Mouse (Mus musculus) G1E (cell line): ENCODE data around the gene Cyfip2. TPM values are rescaled to one million over a fixed set of nuclear protein-coding genes. Genes with fewer than 3 reads are reported as not detected.

Experiments used
- ATAC-seq: 2 replicates; pipeline ENCODE4 v1.8.0; 2016; ENCODE audit warnings: mild to moderate bottlenecking; ENCODE audit not compliant: insufficient number of reproducible peaks, poor library complexity, low FRiP score, severe bottlenecking; ENCODE audit errors: extremely low read depth
- DNase-seq: peaks from one replicate; pipeline ENCODE4 v3.0.0; 2012; ENCODE audit warnings: low spot score
- H3K27me3 ChIP-seq: 2 replicates; pipeline ENCODE4 v1.6.1; 2012; ENCODE audit warnings: mild to moderate bottlenecking, low read length, inconsistent platforms; ENCODE audit not compliant: insufficient read depth
- H3K36me3 ChIP-seq: replicated peaks from 2 replicates; pipeline ENCODE3; 2012; ENCODE audit warnings: mild to moderate bottlenecking, inconsistent platforms
- H3K4me1 ChIP-seq: 2 replicates; pipeline ENCODE4 v1.6.1; 2012; ENCODE audit warnings: low read depth, low read length, inconsistent platforms, mixed read lengths; ENCODE audit not compliant: insufficient read depth
- H3K4me3 ChIP-seq: 2 replicates; pipeline ENCODE4 v1.5.1; 2012; ENCODE audit warnings: low read depth, mild to moderate bottlenecking, inconsistent platforms, low read length, moderate library complexity, mixed read lengths
- H3K9me3 ChIP-seq: replicated peaks from 2 replicates; pipeline ENCODE4 v1.6.1; 2012; ENCODE audit warnings: inconsistent platforms
- CTCF ChIP-seq: IDR thresholded peaks from 2 replicates; pipeline ENCODE4 v1.5.1; 2012; ENCODE audit warnings: low read depth, low read length, inconsistent platforms, mixed read lengths
- GATA1 ChIP-seq: IDR thresholded peaks from 2 replicates; pipeline ENCODE4 v1.6.1; 2012; ENCODE audit warnings: borderline replicate concordance, low read length, inconsistent platforms, mixed read lengths
- GATA2 ChIP-seq: IDR thresholded peaks from 2 replicates; pipeline ENCODE4 v1.6.1; 2012; ENCODE audit warnings: low read depth, low read length, inconsistent platforms, borderline replicate concordance
- POLR2AphosphoS5 ChIP-seq: IDR thresholded peaks from 2 replicates; pipeline ENCODE4 v1.6.1; 2012; ENCODE audit warnings: low read depth, low read length, inconsistent platforms; ENCODE audit not compliant: insufficient replicate concordance
- TAL1 ChIP-seq: conservative IDR thresholded peaks from 2 replicates; pipeline ENCODE4 v1.6.1; 2012; ENCODE audit warnings: low read depth, low read length, inconsistent platforms, mixed read lengths
- polyA plus RNA-seq: library from polyadenylated mRNA; stranded (reverse); fragments of >175 nt; gene quantifications from 2 replicates; pipeline ENCODE4 v1.2.3, GENCODE M21; 2012
- total RNA-seq, 2 experiments: library from RNA; stranded (forward) in 1 of 2; stranded (reverse) in 1 of 2; fragments of 200-1000 nt in 1 of 2; fragments of >200 nt in 1 of 2; fragmentation: Nextera tagmentation in 1 of 2; gene quantifications; 2 replicates each; pipeline ENCODE4 v1.2.3; 2014 to 2017

The Cyfip2 gene
- total and polyA plus RNA-seq, 3 experiments: 1.3 to 2.9 (median 2.4) TPM

DNA sequence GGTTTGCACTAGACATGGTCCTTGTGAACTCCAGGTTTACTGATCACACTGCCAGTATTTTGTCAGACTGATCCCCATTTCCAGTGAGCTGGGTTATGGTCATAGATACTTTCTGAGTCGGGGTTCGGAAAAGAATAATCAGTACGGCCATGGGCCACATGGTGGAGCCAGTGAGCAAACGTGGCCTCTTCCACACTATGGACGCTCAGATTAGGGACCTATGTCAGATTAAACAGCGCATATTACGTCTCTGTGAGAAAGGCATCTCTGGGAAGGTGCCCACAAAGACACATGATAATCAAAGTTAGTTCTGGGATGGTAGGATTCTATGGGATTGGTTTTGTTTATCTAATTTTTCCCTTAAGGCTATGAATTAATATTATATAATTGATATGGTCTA is 43.7 kb downstream of the Cyfip2 start:
- no peaks in the 10 kb centered on the region for H3K9me3 ChIP-seq
- H3K27me3 ChIP-seq: peaks cover 10% of the 10 kb centered on the region; the same call in 1 of the 2 replicates
- TF ChIP-seq POLR2AphosphoS5 (no peak), CTCF (peak; percentile 58), TAL1 (no peak)
- H3K36me3 ChIP-seq: peaks cover 3% of the 10 kb centered on the region
- ATAC-seq (no peak; the same call in 1 of the 2 replicates), DNase-seq (peak; percentile 36)
- H3K4me1 ChIP-seq: no peaks in the 10 kb centered on the region
- no peak overlapping the region for H3K4me3 ChIP-seq

DNA sequence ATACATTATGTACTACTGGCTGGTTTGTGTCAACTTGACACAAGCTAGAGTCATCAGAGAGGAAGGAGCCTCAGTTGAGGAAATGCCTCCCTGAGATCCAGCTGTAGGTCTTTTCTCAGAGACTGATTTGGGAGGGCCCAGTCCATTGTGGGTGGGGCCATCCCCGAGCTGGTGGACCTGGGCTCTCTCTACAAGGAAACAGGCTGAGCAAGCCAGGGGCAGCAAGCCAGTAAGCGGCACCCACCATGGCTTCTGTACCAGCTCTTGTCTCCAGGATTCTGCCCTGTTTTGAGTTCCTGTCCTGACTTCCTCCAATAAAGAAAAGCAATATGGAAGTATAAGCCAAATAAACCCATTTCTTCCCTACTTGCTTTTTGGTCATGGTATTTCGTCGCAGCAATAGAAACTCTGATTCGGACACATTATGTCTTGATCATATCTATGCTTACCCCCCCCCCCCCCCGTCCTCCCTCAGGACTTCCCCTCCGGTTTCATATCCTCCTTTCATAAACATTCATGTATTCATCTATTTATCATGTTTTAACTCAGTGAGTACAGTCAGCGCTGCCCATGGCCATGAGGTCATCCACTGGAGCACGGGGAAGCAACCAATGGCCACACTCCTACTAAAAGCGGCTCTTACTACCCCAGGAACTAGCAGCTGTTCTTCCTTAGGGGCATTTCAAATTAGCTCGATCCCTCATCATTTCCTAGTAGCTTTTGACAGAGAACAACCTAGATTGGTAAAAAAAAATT is 47.5 kb downstream of the Cyfip2 start:
- no peaks in the 10 kb centered on the region; the same call in 1 of the 2 replicates for H3K27me3 ChIP-seq
- no peaks in the 10 kb centered on the region for H3K4me1 ChIP-seq
- no peaks in the 10 kb centered on the region for H3K36me3 ChIP-seq
- no peaks in the 10 kb centered on the region for H3K9me3 ChIP-seq
- DNase-seq (no peak), ATAC-seq (no peak)
- no peak overlapping the region for H3K4me3 ChIP-seq
- TF ChIP-seq GATA2: no peak
- TF ChIP-seq CTCF: no peak
- no peak for TF ChIP-seq POLR2AphosphoS5
- TF ChIP-seq TAL1: no peak
- TF ChIP-seq GATA1: no peak

- no peak for TF ChIP-seq GATA2
- no peak for TF ChIP-seq GATA1
- TF ChIP-seq POLR2AphosphoS5: no peak
- no peak for TF ChIP-seq CTCF
- TF ChIP-seq TAL1: no peak
- Histone ChIP-seq H3K36me3 (no peaks in the 10 kb centered on the region), H3K9me3 (no peaks in the 10 kb centered on the region), H3K4me1 (no peaks in the 10 kb centered on the region), H3K4me3 (no peak overlapping the region), H3K27me3 (no peaks in the 10 kb centered on the region; the same call in 1 of the 2 replicates)
- DNase-seq (no peak), ATAC-seq (no peak)
Measured at GRCm38 (mm10) chr11:46264584-46264983, 48.1 kb downstream of the Cyfip2 start.

GRCm38 (mm10) chr11:46263291-46263690 is 49.4 kb downstream of the Cyfip2 start:
- no peaks in the 10 kb centered on the region for H3K36me3 ChIP-seq
- TF ChIP-seq GATA1: no peak
- no peak for TF ChIP-seq GATA2
- no peak for TF ChIP-seq CTCF
- no peak for TF ChIP-seq TAL1
- TF ChIP-seq POLR2AphosphoS5: no peak
- no peak for DNase-seq
- H3K9me3 ChIP-seq: no peaks in the 10 kb centered on the region
- no peaks in the 10 kb centered on the region for H3K4me1 ChIP-seq
- no peak for ATAC-seq
- no peaks in the 10 kb centered on the region; the same call in 1 of the 2 replicates for H3K27me3 ChIP-seq
- H3K4me3 ChIP-seq: no peak overlapping the region

DNA sequence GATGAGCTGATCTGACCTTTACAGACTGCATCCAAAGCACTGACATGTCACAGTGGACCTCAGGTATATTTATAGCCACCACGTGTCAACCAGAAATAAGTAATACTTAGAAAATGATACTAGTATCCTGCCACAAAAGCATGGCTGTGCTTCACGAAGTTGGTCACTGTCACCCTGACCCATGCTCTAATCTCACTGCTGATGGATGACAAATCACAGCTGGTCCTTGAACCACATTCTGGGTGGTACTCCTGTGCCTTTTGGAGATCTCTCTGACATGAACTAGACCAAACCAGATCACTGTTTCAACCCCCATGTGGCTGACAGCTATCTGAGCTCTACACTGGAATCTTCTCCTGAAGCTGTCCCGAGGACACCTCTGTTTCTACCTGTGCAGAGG is 49.8 kb downstream of the Cyfip2 start:
- H3K36me3 ChIP-seq: no peaks in the 10 kb centered on the region

DNA sequence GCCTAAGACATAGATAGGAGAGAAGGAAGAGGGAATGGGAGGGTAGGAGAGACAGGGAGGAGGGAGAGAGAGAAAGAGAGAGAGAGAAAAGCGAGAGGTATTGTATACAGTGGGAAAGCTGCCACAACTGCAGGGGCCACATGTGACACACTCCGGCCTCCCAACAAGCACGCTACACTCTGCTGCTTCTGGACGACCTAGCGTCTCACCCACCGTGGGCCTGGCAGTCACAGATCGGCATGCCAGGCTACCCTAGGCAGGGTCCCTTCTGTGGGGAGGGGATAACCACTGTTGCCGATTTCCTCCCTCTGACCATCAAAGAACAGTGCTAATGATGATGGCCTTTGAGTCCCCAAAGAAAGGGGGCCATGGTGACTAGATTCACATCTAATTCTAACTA is 53.9 kb downstream of the Cyfip2 start:
- no peak for TF ChIP-seq CTCF
- TF ChIP-seq GATA2: no peak
- no peak for TF ChIP-seq GATA1
- no peak for TF ChIP-seq TAL1
- TF ChIP-seq POLR2AphosphoS5: no peak
- no peaks in the 10 kb centered on the region for H3K36me3 ChIP-seq

More for the DNA sequence above, 49.8 kb downstream of the Cyfip2 start:
- H3K4me3 ChIP-seq: no peak overlapping the region
- no peak for TF ChIP-seq POLR2AphosphoS5
- no peak for TF ChIP-seq CTCF
- no peak for TF ChIP-seq GATA1
- no peak for TF ChIP-seq GATA2
- TF ChIP-seq TAL1: no peak
- H3K9me3 ChIP-seq: no peaks in the 10 kb centered on the region
- DNase-seq (no peak), ATAC-seq (no peak)
- no peaks in the 10 kb centered on the region; the same call in 1 of the 2 replicates for H3K27me3 ChIP-seq
- H3K4me1 ChIP-seq: no peaks in the 10 kb centered on the region

More for the DNA sequence above, 53.9 kb downstream of the Cyfip2 start:
- Histone ChIP-seq H3K27me3 (no peaks in the 10 kb centered on the region; the same call in 1 of the 2 replicates), H3K9me3 (no peaks in the 10 kb centered on the region), H3K4me3 (no peak overlapping the region; the same call in 1 of the 2 replicates), H3K4me1 (no peaks in the 10 kb centered on the region)
- DNase-seq (no peak), ATAC-seq (no peak)
